Mouse (Mus musculus): ENCODE results near the gene Sstr1. TPM values are rescaled to one million over a fixed set of nuclear protein-coding genes. Genes with fewer than 3 reads are reported as not detected.

Sstr1 gene
- polyA plus RNA-seq, 1 experiment: not detected

Other genes starting within 250 kb of the Sstr1 start
- gene Clec14a, start 57.5 kb downstream of the Sstr1 start, polyA plus RNA-seq (2012; ENCODE audit: insufficient read depth, insufficient read length, missing spikeins): 2.3 and 2.8 TPM in 2 replicates